Mouse (Mus musculus): ENCODE measurements at regions not wholly inside any gene's neighbourhood (a gene's known extent, or its start where the extent isn't known, plus 50 kb on each side); places are given as distances from the start of the nearest gene placed in this dataset.

DNA sequence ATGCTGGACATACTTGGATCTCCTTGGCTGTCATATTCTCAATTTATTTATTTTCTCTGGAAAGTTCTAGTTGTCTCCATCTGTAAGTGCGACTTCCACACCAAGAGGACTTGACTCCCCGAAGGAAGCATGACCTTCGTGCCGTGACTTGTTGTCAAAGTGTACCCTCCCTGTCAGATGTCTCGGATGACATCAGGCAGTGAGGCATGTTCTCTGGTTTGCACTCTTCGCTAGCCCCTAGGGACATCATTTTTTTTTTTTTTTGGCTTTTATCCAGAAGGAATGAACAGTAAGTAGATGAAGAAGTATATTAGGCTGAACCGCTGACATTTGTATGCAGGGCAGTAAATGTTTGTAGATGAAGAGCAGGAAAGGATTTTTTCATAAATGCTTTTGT is 145.2 kb upstream of the Mki67 start:
- Histone ChIP-seq H3K79me2 (ENCODE audit: control insufficient read depth, insufficient read depth, low read length, poor library complexity) (no peaks in the 10 kb centered on the region), H3K4me3 (ENCODE audit: control insufficient read depth in 1 of 2, insufficient read depth in 1 of 2, low read depth in 2 of 2, low read length in 2 of 2) (no peak overlapping the region), H3K9me3 (replicated peaks; ENCODE audit: insufficient read depth, low read length) (no peaks in the 10 kb centered on the region), H3K27me3 (ENCODE audit: control insufficient read depth in 1 of 2, insufficient read depth in 2 of 2, low read length in 2 of 2) (no peaks in the 10 kb centered on the region), H3K4me1 (ENCODE audit: control insufficient read depth in 1 of 2, insufficient read depth in 2 of 2, low read length in 2 of 2) (no peaks in the 10 kb centered on the region), H3K27ac (ENCODE audit: control insufficient read depth, low read depth, low read length) (no peak overlapping the region), H3K9ac (ENCODE audit: control insufficient read depth, low read depth, low read length, poor library complexity, severe bottlenecking) (no peak overlapping the region), H3K36me3 (ENCODE audit: control insufficient read depth in 1 of 2, insufficient read depth in 2 of 2, low read length in 2 of 2) (no peaks in the 10 kb centered on the region)
- DNase-seq (ENCODE audit: low read depth, low spot score) = no peak
- TF ChIP-seq SMC3 (IDR thresholded peaks at IDR 0.05; ENCODE audit: low read depth, low read length) = no peak
- no peak for TF ChIP-seq MAZ (IDR thresholded peaks at IDR 0.05; ENCODE audit: low read depth, low read length)
- TF ChIP-seq MEF2A (IDR thresholded peaks at IDR 0.05; ENCODE audit: extremely low read depth, insufficient replicate concordance, low read depth, low read length, poor library complexity, severe bottlenecking) = no peak
- TF ChIP-seq USF2 (IDR thresholded peaks at IDR 0.05; ENCODE audit: borderline replicate concordance in 1 of 2, insufficient read depth in 1 of 2, low read depth in 1 of 2, low read length in 2 of 2) = no peak
- TF ChIP-seq POLR2AphosphoS5 (IDR thresholded peaks at IDR 0.05; ENCODE audit: borderline replicate concordance, low read depth, low read length) = no peak
- no peak for TF ChIP-seq CHD2 (IDR thresholded peaks at IDR 0.05; ENCODE audit: low read length)
- TF ChIP-seq NELFE (IDR thresholded peaks at IDR 0.05; ENCODE audit: low read depth, low read length) = no peak
- TF ChIP-seq RAD21 (IDR thresholded peaks at IDR 0.05; ENCODE audit: low read depth, low read length) = no peak
- no peak for TF ChIP-seq SIN3A (IDR thresholded peaks at IDR 0.05; ENCODE audit: low read length)
- TF ChIP-seq E2F4 (IDR thresholded peaks at IDR 0.05; ENCODE audit: borderline replicate concordance, low read depth, low read length) = no peak
- TF ChIP-seq UBTF (IDR thresholded peaks at IDR 0.05; ENCODE audit: borderline replicate concordance, insufficient read depth, low read depth, low read length) = no peak
- TF ChIP-seq MAX (IDR thresholded peaks at IDR 0.05; ENCODE audit: low read length) = no peak
- TF ChIP-seq ZC3H11A (IDR thresholded peaks at IDR 0.05; ENCODE audit: low read depth, low read length) = no peak
- TF ChIP-seq NRF1 (IDR thresholded peaks at IDR 0.05; ENCODE audit: insufficient read depth, low read depth, low read length, poor library complexity, severe bottlenecking) = no peak
- no peak for TF ChIP-seq POLR2A (IDR thresholded peaks at IDR 0.05; ENCODE audit: control insufficient read depth in 1 of 2, insufficient read depth in 1 of 2, low read depth in 1 of 2, low read length in 2 of 2, poor library complexity in 1 of 2)
- TF ChIP-seq ZKSCAN1 (IDR thresholded peaks at IDR 0.05; ENCODE audit: low read depth, low read length) = no peak
- TF ChIP-seq EP300 (IDR thresholded peaks at IDR 0.05; ENCODE audit: low read depth in 1 of 2, low read length in 2 of 2) = no peak
- TF ChIP-seq MAFK (IDR thresholded peaks at IDR 0.05; ENCODE audit: borderline replicate concordance, low read depth, low read length) = no peak
- TF ChIP-seq TCF12 (IDR thresholded peaks at IDR 0.05; ENCODE audit: low read depth, low read length) = no peak
- TF ChIP-seq ELF1 (IDR thresholded peaks at IDR 0.05; ENCODE audit: low read depth, low read length) = no peak

Measured in MEL (cell line).